Comparison of ENCODE assay signal across 9 mouse cellular contexts in genomic region chr1:82284403-82284802, GRCm38 (mm10). TPM values are rescaled to one million over a fixed set of nuclear protein-coding genes. Genes with fewer than 3 reads are reported as not detected.
A peak's percentile ranks its signal among the peaks of the same experiment; 100 is the strongest.
DNase-seq lines count a peak whose midpoint lies in the region; ATAC-seq and TF ChIP-seq lines count a peak whose summit lies in the region.
"Had no signal": no experiment of that assay in that cellular context is flagged by ENCODE, and none has a peak within 500 bp of the region (broad histone marks: within the 10 kb centered on the region; RNA-seq: fewer than 3 reads in every experiment).

No protein-coding gene starts in this region.

- peaks cover 17% of the 10 kb centered on the region for H3K36me3 ChIP-seq in heart, adult 2 months (ENCODE audit: control insufficient read depth, insufficient read depth, low read length)
- no peaks in the 10 kb centered on the region for H3K36me3 ChIP-seq in forebrain, embryonic 15.5 days
- peaks cover 7% of the 10 kb centered on the region; the same call in 1 of the 2 replicates for H3K36me3 ChIP-seq in liver, embryonic 15.5 days (replicated peaks)

- peak overlapping the region; percentile 82 for H3K27ac ChIP-seq in heart, adult 2 months
- H3K27ac ChIP-seq in forebrain, embryonic 15.5 days (replicated peaks) = peak overlapping the region; percentile 98
- peak overlapping the region; percentile 72; the same call in 1 of the 2 replicates for H3K27ac ChIP-seq in liver, embryonic 15.5 days (replicated peaks)

- H3K9me3 ChIP-seq in forebrain, embryonic 15.5 days = no peaks in the 10 kb centered on the region
- H3K9me3 ChIP-seq in liver, embryonic 15.5 days (replicated peaks) = no peaks in the 10 kb centered on the region

- ATAC-seq in forebrain, embryonic 15.5 days (replicated peaks) = no peak
- no peak for ATAC-seq in liver, embryonic 15.5 days (ENCODE audit: insufficient read depth)

- H3K9ac ChIP-seq in heart, adult 2 months (ENCODE audit: low read depth, low read length) = peak overlapping the region; percentile 66
- H3K9ac ChIP-seq in forebrain, embryonic 15.5 days (replicated peaks) = peak overlapping the region; percentile 75
- H3K9ac ChIP-seq in liver, embryonic 15.5 days = no peak overlapping the region

- peak overlapping the region; percentile 67 for H3K4me3 ChIP-seq in heart, adult 2 months
- H3K4me3 ChIP-seq in forebrain, embryonic 15.5 days = peak overlapping the region; percentile 84
- peak overlapping the region; percentile 63 for H3K4me3 ChIP-seq in liver, embryonic 15.5 days (replicated peaks)

- intact Hi-C loops in heart, adult 2 months (cut with DNase I) = loop anchor here (5.0 to 10.0 kb wide), 2 partner anchors 42 to 270 kb away; no protein-coding TSS in a partner anchor
- intact Hi-C loops in heart, postnatal 14 days (cut with DNase I) = loop anchor here (10.0 kb wide), 2 partner anchors 160 to 270 kb away; no protein-coding TSS in a partner anchor

- peaks cover 11% of the 10 kb centered on the region for H3K4me1 ChIP-seq in heart, adult 2 months (ENCODE audit: control insufficient read depth, insufficient read depth, low read length)
- peaks cover 72% of the 10 kb centered on the region for H3K4me1 ChIP-seq in forebrain, embryonic 15.5 days
- peaks cover 26% of the 10 kb centered on the region for H3K4me1 ChIP-seq in liver, embryonic 15.5 days (replicated peaks)

- no peak for DNase-seq in heart, adult 2 months
- DNase-seq in heart, postnatal 14 days = no peak
- peak; percentile 41 for DNase-seq in 3T3-L1 (ENCODE audit: low read depth, low spot score)
- DNase-seq in right cerebral cortex, postnatal 10 days (ENCODE audit: low spot score in 2 of 2) = no peak
- DNase-seq in cerebellum, adult 8-10 months = no peak
- DNase-seq in T-cell, adult 2 months (ENCODE audit: low spot score) = no peak

- no peak for TF ChIP-seq POLR2A in heart, adult 2 months (IDR thresholded peaks at IDR 0.05; ENCODE audit: insufficient read depth, low read depth, low read length)

- no peak for TF ChIP-seq EP300 in heart, adult 2 months (IDR thresholded peaks at IDR 0.05; ENCODE audit: insufficient read depth, low read depth, low read length)

- WGBS in heart, adult 2 months = 39% methylated on average over 4 of the region's 4 CpGs
- WGBS in forebrain, embryonic 15.5 days = 6% methylated on average over 4 of the region's 4 CpGs
- 34% methylated on average over 4 of the region's 4 CpGs for WGBS in liver, embryonic 15.5 days (ENCODE audit: insufficient replicate concordance)

- no peaks in the 10 kb centered on the region for H3K27me3 ChIP-seq in heart, adult 2 months (ENCODE audit: control insufficient read depth, insufficient read depth, low read length)
- no peaks in the 10 kb centered on the region for H3K27me3 ChIP-seq in forebrain, embryonic 15.5 days
- H3K27me3 ChIP-seq in liver, embryonic 15.5 days = peaks cover 37% of the 10 kb centered on the region

- peaks cover 8% of the 10 kb centered on the region; the same call in 1 of the 2 replicates for H3K79me2 ChIP-seq in heart, adult 2 months (replicated peaks; ENCODE audit: control insufficient read depth, insufficient read depth, low read length)

- H3K4me2 ChIP-seq in forebrain, embryonic 15.5 days (replicated peaks) = peak overlapping the region; percentile 76
- H3K4me2 ChIP-seq in liver, embryonic 15.5 days = peak overlapping the region; percentile 29

- TF ChIP-seq CTCF in heart, adult 2 months (IDR thresholded peaks at IDR 0.05) = no peak

RNA-seq across cellular contexts. Expression of gene Irs1, which starts 6.8 kb away (rescaled TPM):
- 10 to 100 TPM; 39.9 to 50.0 TPM for total RNA-seq in heart, adult 2 months (2021)
- 10.5 and 15.4 TPM in 2 replicates for polyA plus RNA-seq in heart, adult 2 months (2012; rRNA removed)
- total RNA-seq in heart, postnatal 14 days (2021) = 10 to 100 TPM; 37.5 to 38.0 TPM
- polyA plus RNA-seq in forebrain, embryonic 15.5 days (2015; fragmentation: Nextera tagmentation; extraction: Ambion mirVana) = 9.1 and 10.4 TPM in 2 replicates
- 1.1 and 1.2 TPM in 2 replicates for polyA plus RNA-seq in liver, embryonic 15.5 days (2015; fragmentation: Nextera tagmentation; extraction: Ambion mirVana)

RNA-seq across cellular contexts. Expression of gene Rhbdd1, which starts 31.8 kb away (rescaled TPM):
- total RNA-seq in heart, adult 2 months (2021) = 10 to 100 TPM; 11.2 to 11.3 TPM
- 10.7 and 14.0 TPM in 2 replicates for polyA plus RNA-seq in heart, adult 2 months (2012; rRNA removed)
- total RNA-seq in heart, postnatal 14 days (2021) = 10 to 100 TPM; 10.1 to 11.5 TPM
- 5.0 TPM in 2 replicates for polyA plus RNA-seq in forebrain, embryonic 15.5 days (2015; fragmentation: Nextera tagmentation; extraction: Ambion mirVana)
- 8.6 and 9.2 TPM in 2 replicates for polyA plus RNA-seq in liver, embryonic 15.5 days (2015; fragmentation: Nextera tagmentation; extraction: Ambion mirVana)

RNA-seq across cellular contexts. Expression of gene Gm9747, which starts 51.5 kb away (rescaled TPM):
- not detected for total RNA-seq in heart, adult 2 months (2021)
- polyA plus RNA-seq in heart, adult 2 months (2012; rRNA removed) = 0.04 TPM in 1 of 2 replicates, not detected in the other
- total RNA-seq in heart, postnatal 14 days (2021) = not detected
- 27.4 and 30.3 TPM in 2 replicates for polyA plus RNA-seq in forebrain, embryonic 15.5 days (2015; fragmentation: Nextera tagmentation; extraction: Ambion mirVana)
- 3.2 and 4.9 TPM in 2 replicates for polyA plus RNA-seq in liver, embryonic 15.5 days (2015; fragmentation: Nextera tagmentation; extraction: Ambion mirVana)
- polyA plus RNA-seq: erythroblast, embryonic 14.5 days had no signal
